Mouse (Mus musculus) lung, adult 2 months (tissue): ENCODE data around the gene Tha1.

Source experiments
- CTCF ChIP-seq: fragments of 200-500 bp; IDR thresholded peaks from 2 replicates; pipeline ENCODE4 v1.5.1; 2011; ENCODE audit warnings: mild to moderate bottlenecking, low read length, control low read depth; ENCODE audit not compliant: insufficient read depth
- POLR2A ChIP-seq: fragments of 200-500 bp; IDR thresholded peaks from 2 replicates; pipeline ENCODE4 v1.6.1; 2011; ENCODE audit warnings: low read depth, mild to moderate bottlenecking, control low read depth, low read length, borderline replicate concordance; ENCODE audit errors: extremely low read depth

DNA sequence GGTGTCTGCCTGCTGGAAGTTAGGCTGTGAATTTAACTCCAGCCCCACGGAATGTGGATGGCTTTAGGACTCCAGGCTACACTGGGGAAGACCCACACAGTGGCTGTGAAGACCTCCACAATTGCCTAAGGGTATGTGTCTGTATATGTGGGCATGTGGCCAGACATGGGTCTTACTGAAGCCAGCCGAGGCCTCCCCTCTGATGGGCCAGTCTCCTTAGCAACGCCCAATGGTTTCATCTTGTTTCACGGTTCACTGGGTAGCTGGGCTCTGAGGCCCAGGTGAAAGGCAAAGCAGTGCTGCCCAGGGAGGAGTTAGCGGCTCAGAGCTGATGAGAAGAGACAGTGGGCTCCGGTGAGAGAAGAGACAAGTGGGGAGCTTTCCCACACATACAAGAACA is 7.3 kb downstream of the Tha1 start:
- TF ChIP-seq POLR2A (no peak), CTCF (no peak)
